Mouse (Mus musculus) liver (tissue): Measurements from ENCODE around the gene Catsper2.
"Not testable (repeated sequence)": the region's sequence is repeated elsewhere in the genome, so short reads cannot be mapped to it uniquely, and the experiment has no call there.

Experiments used
- DNase-seq: peaks from one replicate; pipeline ENCODE4 v3.0.0-alpha.2; 2020; ENCODE audit warnings: mixed read lengths

Gene Catsper2

GRCm38 (mm10) chr2:121425890-121426289 is 12.3 kb upstream of the Catsper2 start:
- no peak for DNase-seq

GRCm38 (mm10) chr2:121423166-121423565 is 9.6 kb upstream of the Catsper2 start:
- DNase-seq: no peak

- no peak for DNase-seq
These were observed 4.9 kb upstream of the Catsper2 start for GRCm38 (mm10) chr2:121418476-121418875.

DNA sequence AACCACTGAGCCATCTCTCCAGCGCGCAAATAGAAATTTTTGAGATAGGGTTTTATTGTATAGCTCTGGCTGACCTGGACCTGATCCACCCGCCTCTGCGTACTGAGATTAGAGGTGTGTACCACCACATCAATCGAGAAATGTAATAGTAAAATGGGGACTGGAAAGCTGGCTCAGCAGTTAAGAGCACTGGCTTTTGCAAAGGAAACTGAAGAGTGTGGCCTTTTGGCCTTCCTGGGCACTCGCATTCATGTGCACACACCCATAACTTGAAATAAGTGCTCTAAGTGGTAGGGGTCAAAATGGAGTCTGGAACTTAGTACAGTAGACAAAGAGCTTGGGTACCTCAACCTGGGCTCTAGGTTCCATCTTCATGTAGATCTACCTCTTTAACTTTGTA is 2.8 kb upstream of the Catsper2 start:
- no peak for DNase-seq

GRCm38 (mm10) chr2:121415591-121415990 is 2.0 kb upstream of the Catsper2 start:
- no peak for DNase-seq

DNA sequence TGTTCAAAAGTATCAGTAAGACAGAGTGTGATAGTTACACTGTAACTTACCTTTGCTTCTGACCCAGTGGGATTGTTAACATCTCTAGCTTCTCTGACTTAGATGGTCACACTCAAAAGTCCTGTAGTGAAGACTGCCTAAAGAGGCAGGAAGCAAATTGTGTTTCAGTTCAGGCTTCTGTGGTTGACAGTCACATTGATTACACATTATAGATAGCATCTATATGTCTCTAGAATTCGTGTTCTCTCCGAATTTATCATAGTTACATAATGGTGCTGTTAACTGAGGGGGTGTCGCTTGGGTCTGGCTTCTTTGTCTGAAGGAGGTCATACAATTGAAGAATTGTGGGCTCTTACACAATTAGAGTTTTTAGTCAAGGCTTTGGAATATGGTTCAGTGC is 1.5 kb upstream of the Catsper2 start:
- no peak for DNase-seq

- DNase-seq: peak; percentile 75
These were observed 620 bp upstream of the Catsper2 start for GRCm38 (mm10) chr2:121414139-121414685.

DNA sequence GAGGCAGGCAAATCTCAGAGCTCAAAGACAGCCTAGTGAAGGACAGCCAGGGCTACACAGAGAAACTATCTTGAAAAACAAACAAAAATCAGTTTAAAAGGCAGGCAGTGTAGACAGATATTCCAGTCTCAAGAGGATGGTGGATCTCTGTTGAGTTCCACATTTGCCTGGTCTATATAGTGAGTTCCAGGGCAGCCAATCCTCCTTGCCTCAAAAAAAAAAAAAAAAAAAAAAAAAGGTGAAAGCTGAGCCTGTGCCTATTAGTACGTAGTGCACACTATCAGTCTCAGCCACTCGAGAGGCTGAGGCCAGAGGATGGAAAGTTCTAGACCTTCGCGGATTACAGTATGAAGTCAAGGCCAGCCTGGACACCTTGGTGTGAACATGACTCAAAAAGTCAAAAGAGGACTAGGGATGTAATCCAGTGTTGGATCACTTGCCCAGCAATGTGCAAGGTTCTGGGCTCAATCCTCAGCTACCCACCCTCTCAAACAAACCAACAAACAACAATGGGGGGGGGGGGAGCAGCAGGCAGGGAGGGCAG is 677 bp downstream of the Catsper2 start:
- peak; percentile 46 for DNase-seq

DNA sequence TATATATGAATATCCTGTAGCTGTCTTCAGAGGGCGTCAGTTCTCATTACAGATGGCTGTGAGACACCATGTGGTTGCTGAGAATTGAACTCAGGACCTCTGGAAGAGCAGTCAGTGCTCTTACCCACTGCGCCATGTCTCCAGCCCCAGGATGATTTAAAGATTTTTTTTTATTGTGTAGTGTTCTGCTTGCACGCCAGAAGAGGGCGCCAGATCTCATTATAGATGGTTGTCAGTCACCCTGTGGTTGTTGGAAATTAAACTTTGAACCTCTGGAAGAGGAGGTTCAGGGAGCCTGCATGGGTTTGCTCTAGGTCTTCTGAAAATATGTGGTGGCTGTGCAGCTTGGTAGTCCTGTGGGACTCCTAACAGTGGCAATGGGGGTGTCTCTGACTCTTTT is 5.4 kb downstream of the Catsper2 start:
- DNase-seq: peak; percentile 72

DNA sequence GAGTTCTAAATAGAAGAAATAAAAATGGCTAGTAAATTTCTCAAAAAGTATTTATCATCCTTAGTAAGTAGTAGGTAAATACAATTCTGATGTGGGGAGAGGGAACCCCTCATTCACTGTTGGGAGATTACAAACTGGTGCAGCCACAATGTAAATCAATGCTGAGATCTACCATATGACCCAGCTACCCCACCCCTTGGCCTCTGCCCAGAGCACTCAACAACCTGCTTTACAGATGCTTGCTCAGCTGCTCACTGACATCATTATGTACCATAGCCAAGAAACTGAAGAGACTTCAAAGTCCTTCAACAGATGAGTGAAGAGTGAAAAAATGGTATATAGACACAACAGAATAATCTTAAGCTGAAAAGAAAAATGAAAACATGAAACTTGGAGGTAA is 10.3 kb downstream of the Catsper2 start:
- DNase-seq: no peak

GRCm38 (mm10) chr2:121396624-121397023 is 17.0 kb downstream of the Catsper2 start:
- peak; percentile 83 for DNase-seq

- DNase-seq: not testable (repeated sequence)
These were observed 26.5 kb downstream of the Catsper2 start, which contains the start of gene Strc for GRCm38 (mm10) chr2:121386961-121387575. Strc (minus strand) TSS chr2:121387168.

DNA sequence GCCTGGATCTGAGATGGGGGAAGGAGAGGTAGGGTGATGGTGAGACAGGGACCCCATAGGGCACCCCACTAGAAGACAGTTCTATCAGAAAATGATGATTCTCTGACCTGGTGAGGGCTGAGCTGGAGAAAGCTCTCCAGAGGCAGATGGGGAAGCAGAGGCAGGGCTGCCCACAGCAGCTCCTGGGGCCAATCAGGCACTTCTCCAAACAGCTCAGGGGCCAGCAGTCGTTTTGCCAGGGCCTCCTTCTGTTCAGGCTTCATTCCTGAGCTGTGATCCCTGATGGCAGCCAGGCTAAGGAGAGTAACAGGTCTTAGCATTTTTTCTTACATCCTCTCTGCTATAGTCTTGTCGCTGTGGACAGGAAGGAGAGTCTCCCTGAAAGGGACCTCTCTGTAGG is 38.8 kb downstream of the Catsper2 start:
- DNase-seq: no peak

DNA sequence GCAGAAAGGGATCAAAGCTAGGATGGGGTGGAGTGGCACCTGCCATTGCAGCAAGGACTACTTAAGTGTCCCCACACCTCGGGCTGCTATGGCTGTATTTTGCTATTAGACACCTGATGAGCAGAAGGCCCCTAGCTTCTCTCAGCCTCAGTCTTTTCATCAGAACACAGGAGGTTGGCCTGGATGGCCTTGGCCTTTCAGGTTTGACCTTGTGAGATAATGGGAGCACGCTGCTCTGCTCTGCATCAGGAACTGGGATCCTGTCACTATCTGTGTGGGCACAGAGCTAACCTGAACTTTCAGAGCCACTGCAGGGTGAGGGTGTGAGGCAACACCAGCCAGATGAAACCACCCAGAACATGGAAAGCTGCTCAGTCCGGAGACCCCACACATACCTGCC is 41.3 kb downstream of the Catsper2 start:
- DNase-seq: no peak

GRCm38 (mm10) chr2:121370921-121371320 is 42.7 kb downstream of the Catsper2 start:
- DNase-seq: no peak

- DNase-seq: no peak
These were observed 44.8 kb downstream of the Catsper2 start for GRCm38 (mm10) chr2:121368831-121369230.

GRCm38 (mm10) chr2:121363656-121364055 is 49.9 kb downstream of the Catsper2 start:
- no peak for DNase-seq

- no peak for DNase-seq
These were observed 54.1 kb downstream of the Catsper2 start for GRCm38 (mm10) chr2:121359461-121359860.

DNA sequence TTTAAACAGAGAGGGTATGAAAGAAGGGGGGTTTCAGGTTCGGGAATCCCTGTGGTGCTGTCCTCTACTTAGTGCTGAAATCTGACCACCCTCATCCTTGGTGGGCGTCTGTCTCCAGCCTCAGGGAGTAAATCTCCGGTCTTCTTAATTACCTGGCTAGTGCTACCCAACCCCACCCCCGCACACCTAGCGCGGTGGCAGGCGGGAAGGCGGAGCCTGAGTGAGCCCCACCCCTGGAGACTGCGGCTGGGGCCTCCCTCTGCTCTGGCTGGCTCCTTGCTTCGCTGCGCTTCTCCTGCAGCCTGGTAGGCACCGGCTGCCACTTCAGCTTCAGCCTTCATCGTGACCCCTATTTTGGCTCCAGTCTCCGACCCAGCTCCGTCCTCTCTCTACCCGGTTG is 55.2 kb downstream of the Catsper2 start:
- peak; percentile 22 for DNase-seq

GRCm38 (mm10) chr2:121357961-121358360 is 55.6 kb downstream of the Catsper2 start:
- DNase-seq: no peak

GRCm38 (mm10) chr2:121357494-121357893 is 56.1 kb downstream of the Catsper2 start, which contains the start of gene Ckmt1:
Ckmt1 (plus strand) TSS chr2:121357714.
- DNase-seq: no peak

- peak; percentile 97 for DNase-seq
These were observed 58.6 kb downstream of the Catsper2 start, which contains the start of gene Ppip5k1 for GRCm38 (mm10) chr2:121354820-121355592. Ppip5k1 (minus strand) TSS chr2:121355396.

- DNase-seq: no peak
These were observed 59.2 kb downstream of the Catsper2 start for GRCm38 (mm10) chr2:121354378-121354777.

GRCm38 (mm10) chr2:121353156-121353555 is 60.4 kb downstream of the Catsper2 start:
- DNase-seq: no peak
